Mouse (Mus musculus): ENCODE results near the gene Wdr81. TPM values are rescaled to one million over a fixed set of nuclear protein-coding genes. Genes with fewer than 3 reads are reported as not detected.

Gene Wdr81
- polyA plus RNA-seq, 1 experiment from 2014 or later: 7.0 TPM

GRCm38 (mm10) chr11:75443711-75444110 lies 10.8 kb downstream of the Wdr81 start:
- Histone ChIP-seq H3K4me2 (ENCODE audit: low read depth, low read length) (no peak overlapping the region), H3K9ac (ENCODE audit: low read length) (no peak overlapping the region; the same call in 1 of the 2 replicates), H3K4me1 (ENCODE audit: control insufficient read depth, insufficient read depth, low read length) (no peaks in the 10 kb centered on the region), H3K4me3 (replicated peaks; ENCODE audit: low read length) (no peak overlapping the region), H3K36me3 (ENCODE audit: control insufficient read depth, insufficient read depth, low read length) (peaks cover 13% of the 10 kb centered on the region), H3K9me3 (replicated peaks; ENCODE audit: control insufficient read depth, low read length) (no peaks in the 10 kb centered on the region), H3K27me3 (ENCODE audit: control insufficient read depth, insufficient read depth, low read length) (no peaks in the 10 kb centered on the region), H3K27ac (ENCODE audit: low read length) (no peak overlapping the region)
- WGBS: 64% methylated on average over 8 of the region's 8 CpGs
- ATAC-seq (ENCODE audit: insufficient read depth, low FRiP score): no peak

DNA sequence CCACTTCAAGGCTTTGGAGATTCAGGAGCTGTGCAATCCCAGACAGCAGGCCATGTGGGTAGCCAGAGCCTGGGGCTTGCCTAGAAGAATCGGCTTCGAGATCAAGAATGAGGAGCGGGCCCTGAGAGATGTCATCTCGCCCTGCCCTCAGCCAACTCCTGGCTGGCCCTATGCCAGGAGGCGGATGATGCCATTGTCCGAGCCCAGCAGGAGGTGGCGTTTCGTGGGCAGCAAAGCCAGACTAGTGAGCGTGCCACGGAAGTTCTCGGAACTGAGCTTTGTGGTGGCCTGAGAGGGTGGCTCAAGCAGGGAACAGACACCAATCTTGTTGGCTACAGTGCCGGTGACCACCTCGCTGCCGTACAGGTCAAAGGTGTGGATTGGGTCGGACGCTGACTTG lies 12.9 kb downstream of the Wdr81 start:
- 94% methylated on average over 16 of the region's 16 CpGs for whole genome bisulfite sequencing
- Histone ChIP-seq H3K27ac (ENCODE audit: low read length) (no peak overlapping the region), H3K9me3 (replicated peaks; ENCODE audit: control insufficient read depth, low read length) (no peaks in the 10 kb centered on the region), H3K4me1 (ENCODE audit: control insufficient read depth, insufficient read depth, low read length) (no peaks in the 10 kb centered on the region), H3K4me2 (ENCODE audit: low read depth, low read length) (no peak overlapping the region), H3K4me3 (replicated peaks; ENCODE audit: low read length) (no peak overlapping the region), H3K36me3 (ENCODE audit: control insufficient read depth, insufficient read depth, low read length) (peaks cover 3% of the 10 kb centered on the region; the same call in 1 of the 2 replicates), H3K9ac (ENCODE audit: low read length) (no peak overlapping the region), H3K27me3 (ENCODE audit: control insufficient read depth, insufficient read depth, low read length) (no peaks in the 10 kb centered on the region)
- ATAC-seq (ENCODE audit: insufficient read depth, low FRiP score): no peak

- H3K36me3 ChIP-seq (ENCODE audit: control insufficient read depth, insufficient read depth, low read length): peaks cover 3% of the 10 kb centered on the region; the same call in 1 of the 2 replicates
- no peak overlapping the region for H3K27ac ChIP-seq (ENCODE audit: low read length)
- no peak for ATAC-seq (ENCODE audit: insufficient read depth, low FRiP score)
- no peaks in the 10 kb centered on the region for H3K27me3 ChIP-seq (ENCODE audit: control insufficient read depth, insufficient read depth, low read length)
- H3K9ac ChIP-seq (ENCODE audit: low read length): no peak overlapping the region
- H3K4me1 ChIP-seq (ENCODE audit: control insufficient read depth, insufficient read depth, low read length): no peaks in the 10 kb centered on the region
- H3K4me2 ChIP-seq (ENCODE audit: low read depth, low read length): no peak overlapping the region
- 74% methylated on average over 7 of the region's 7 CpGs for WGBS
- H3K4me3 ChIP-seq (replicated peaks; ENCODE audit: low read length): no peak overlapping the region
- no peaks in the 10 kb centered on the region for H3K9me3 ChIP-seq (replicated peaks; ENCODE audit: control insufficient read depth, low read length)
These were observed 13.5 kb downstream of the Wdr81 start for GRCm38 (mm10) chr11:75441034-75441433.

DNA sequence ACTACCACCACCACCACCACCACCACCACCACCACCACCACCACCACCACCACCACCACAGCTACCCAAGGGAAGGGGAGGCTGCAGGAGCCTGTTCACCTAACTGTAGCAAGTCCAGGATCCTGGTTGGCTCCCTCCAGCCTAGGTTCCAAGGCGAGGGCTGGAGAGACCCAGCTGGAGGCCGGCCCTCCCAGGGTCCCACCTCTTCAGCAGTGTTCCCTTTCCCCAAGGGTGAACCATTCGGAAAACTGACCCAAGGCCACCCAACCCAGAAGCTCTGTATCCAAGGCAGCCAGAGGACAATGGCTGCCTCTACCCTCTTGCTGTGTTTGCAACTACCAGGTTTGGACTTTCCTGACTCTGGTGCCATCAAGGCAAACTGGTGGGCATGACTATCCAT lies 14.6 kb downstream of the Wdr81 start:
- Histone ChIP-seq H3K4me3 (replicated peaks; ENCODE audit: low read length) (no peak overlapping the region), H3K36me3 (ENCODE audit: control insufficient read depth, insufficient read depth, low read length) (peaks cover 3% of the 10 kb centered on the region; the same call in 1 of the 2 replicates), H3K9ac (ENCODE audit: low read length) (no peak overlapping the region), H3K27me3 (ENCODE audit: control insufficient read depth, insufficient read depth, low read length) (no peaks in the 10 kb centered on the region), H3K4me2 (ENCODE audit: low read depth, low read length) (no peak overlapping the region), H3K9me3 (replicated peaks; ENCODE audit: control insufficient read depth, low read length) (no peaks in the 10 kb centered on the region), H3K4me1 (ENCODE audit: control insufficient read depth, insufficient read depth, low read length) (no peaks in the 10 kb centered on the region), H3K27ac (ENCODE audit: low read length) (no peak overlapping the region)
- ATAC-seq (ENCODE audit: insufficient read depth, low FRiP score): no peak
- WGBS: 86% methylated on average over 3 of the region's 3 CpGs

DNA sequence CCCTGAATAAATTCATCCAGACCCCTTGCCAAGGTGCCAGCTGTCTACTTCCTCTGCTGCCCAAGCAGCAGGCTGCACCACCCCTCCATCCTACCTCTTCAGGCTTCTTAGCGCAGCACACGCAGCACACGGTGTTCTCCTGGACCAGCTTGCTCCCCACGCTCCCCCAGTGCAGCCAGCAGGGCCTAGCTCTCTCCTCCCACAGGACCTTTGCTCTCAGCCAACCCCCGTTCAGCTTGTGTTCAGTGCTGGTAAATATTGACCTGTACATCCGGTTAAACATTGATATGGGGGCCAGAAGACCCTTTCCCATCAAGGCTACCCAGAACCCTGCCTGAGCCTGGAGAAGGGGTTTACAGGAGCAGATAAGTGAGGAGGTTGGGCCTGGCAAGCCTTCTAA lies 15.2 kb downstream of the Wdr81 start, which contains the start of gene Serpinf2:
Gene Serpinf2, minus strand, starts transcription at position 229 of the 400 bp plus-strand sequence.
- no peaks in the 10 kb centered on the region for H3K4me1 ChIP-seq (ENCODE audit: control insufficient read depth, insufficient read depth, low read length)
- no peak within 1 kb of the TSS for H3K4me3 ChIP-seq (replicated peaks; ENCODE audit: low read length)
- H3K27me3 ChIP-seq (ENCODE audit: control insufficient read depth, insufficient read depth, low read length): no peaks in the 10 kb centered on the region
- WGBS: 61% methylated on average over 6 of the region's 6 CpGs
- H3K27ac ChIP-seq (ENCODE audit: low read length): peak within 1 kb of the TSS; percentile 60
- peak; percentile 87 for ATAC-seq (ENCODE audit: insufficient read depth, low FRiP score)
- H3K9me3 ChIP-seq (replicated peaks; ENCODE audit: control insufficient read depth, low read length): no peaks in the 10 kb centered on the region
- peak within 1 kb of the TSS; percentile 7; the same call in 1 of the 2 replicates for H3K4me2 ChIP-seq (ENCODE audit: low read depth, low read length)
- H3K36me3 ChIP-seq (ENCODE audit: control insufficient read depth, insufficient read depth, low read length): peaks cover under 1% of the 10 kb centered on the region; the same call in 1 of the 2 replicates
- H3K9ac ChIP-seq (ENCODE audit: low read length): no peak within 1 kb of the TSS; the same call in 1 of the 2 replicates

- WGBS: 82% methylated on average over 3 of the region's 3 CpGs
- H3K27me3 ChIP-seq (ENCODE audit: control insufficient read depth, insufficient read depth, low read length): no peaks in the 10 kb centered on the region
- H3K9ac ChIP-seq (ENCODE audit: low read length): no peak overlapping the region
- no peak for ATAC-seq (ENCODE audit: insufficient read depth, low FRiP score)
- H3K9me3 ChIP-seq (replicated peaks; ENCODE audit: control insufficient read depth, low read length): no peaks in the 10 kb centered on the region
- no peaks in the 10 kb centered on the region for H3K4me1 ChIP-seq (ENCODE audit: control insufficient read depth, insufficient read depth, low read length)
- peak overlapping the region; percentile 60 for H3K27ac ChIP-seq (ENCODE audit: low read length)
- peak overlapping the region; percentile 7; the same call in 1 of the 2 replicates for H3K4me2 ChIP-seq (ENCODE audit: low read depth, low read length)
- H3K4me3 ChIP-seq (replicated peaks; ENCODE audit: low read length): no peak overlapping the region
- H3K36me3 ChIP-seq (ENCODE audit: control insufficient read depth, insufficient read depth, low read length): no peaks in the 10 kb centered on the region; the same call in 1 of the 2 replicates
These were observed 15.7 kb downstream of the Wdr81 start for GRCm38 (mm10) chr11:75438804-75439203.

- Histone ChIP-seq H3K4me1 (ENCODE audit: control insufficient read depth, insufficient read depth, low read length) (no peaks in the 10 kb centered on the region), H3K4me3 (replicated peaks; ENCODE audit: low read length) (no peak overlapping the region), H3K4me2 (ENCODE audit: low read depth, low read length) (peak overlapping the region; percentile 7; the same call in 1 of the 2 replicates), H3K27ac (ENCODE audit: low read length) (no peak overlapping the region), H3K9ac (ENCODE audit: low read length) (no peak overlapping the region), H3K36me3 (ENCODE audit: control insufficient read depth, insufficient read depth, low read length) (no peaks in the 10 kb centered on the region; the same call in 1 of the 2 replicates), H3K9me3 (replicated peaks; ENCODE audit: control insufficient read depth, low read length) (no peaks in the 10 kb centered on the region), H3K27me3 (ENCODE audit: control insufficient read depth, insufficient read depth, low read length) (no peaks in the 10 kb centered on the region)
- 74% methylated on average over 13 of the region's 13 CpGs for WGBS
- ATAC-seq (ENCODE audit: insufficient read depth, low FRiP score): no peak
These were observed 16.3 kb downstream of the Wdr81 start for GRCm38 (mm10) chr11:75438194-75438593.

GRCm38 (mm10) chr11:75434138-75434537 lies 20.4 kb downstream of the Wdr81 start:
- H3K9ac ChIP-seq (ENCODE audit: low read length): no peak overlapping the region
- H3K36me3 ChIP-seq (ENCODE audit: control insufficient read depth, insufficient read depth, low read length): no peaks in the 10 kb centered on the region
- whole genome bisulfite sequencing: 82% methylated on average over 5 of the region's 5 CpGs

GRCm38 (mm10) chr11:75431307-75431706 lies 23.2 kb downstream of the Wdr81 start:
- ATAC-seq (ENCODE audit: insufficient read depth, low FRiP score): no peak
- Histone ChIP-seq H3K27ac (ENCODE audit: low read length) (no peak overlapping the region), H3K27me3 (ENCODE audit: control insufficient read depth, insufficient read depth, low read length) (no peaks in the 10 kb centered on the region), H3K4me1 (ENCODE audit: control insufficient read depth, insufficient read depth, low read length) (no peaks in the 10 kb centered on the region), H3K4me3 (replicated peaks; ENCODE audit: low read length) (no peak overlapping the region), H3K9ac (ENCODE audit: low read length) (no peak overlapping the region), H3K9me3 (replicated peaks; ENCODE audit: control insufficient read depth, low read length) (no peaks in the 10 kb centered on the region), H3K36me3 (ENCODE audit: control insufficient read depth, insufficient read depth, low read length) (no peaks in the 10 kb centered on the region), H3K4me2 (ENCODE audit: low read depth, low read length) (no peak overlapping the region)
- 79% methylated on average over 11 of the region's 11 CpGs for WGBS

More at GRCm38 (mm10) chr11:75434138-75434537, 20.4 kb downstream of the Wdr81 start:
- no peak overlapping the region for H3K4me2 ChIP-seq (ENCODE audit: low read depth, low read length)
- H3K4me1 ChIP-seq (ENCODE audit: control insufficient read depth, insufficient read depth, low read length): no peaks in the 10 kb centered on the region
- H3K27me3 ChIP-seq (ENCODE audit: control insufficient read depth, insufficient read depth, low read length): no peaks in the 10 kb centered on the region
- H3K9me3 ChIP-seq (replicated peaks; ENCODE audit: control insufficient read depth, low read length): no peaks in the 10 kb centered on the region
- H3K27ac ChIP-seq (ENCODE audit: low read length): no peak overlapping the region
- ATAC-seq (ENCODE audit: insufficient read depth, low FRiP score): no peak
- H3K4me3 ChIP-seq (replicated peaks; ENCODE audit: low read length): no peak overlapping the region
